Mouse (Mus musculus) left cerebral cortex, postnatal 14 days (tissue): Measurements from ENCODE around the gene 1700067K01Rik. TPM values are rescaled to one million over a fixed set of nuclear protein-coding genes. Genes with fewer than 3 reads are reported as not detected.

Experiments used
- DNase-seq, 2 experiments: peaks; one replicate each; pipeline ENCODE4 v3.0.0; 2021 to 2022; ENCODE audit warnings: low spot score in 2 of 2, mixed read lengths in 1 of 2
- intact Hi-C: fragments of 180-260 bp; cut with DNase I; formaldehyde crosslinking; loops from one replicate; pipeline ENCODE4 v1.15.1; 2025
- microRNA-seq, 2 experiments: library from miRNA; unstranded; fragments of <30 nt; microRNA quantifications; one replicate each; pipeline ENCODE4 v1.2.0; 2022
- total RNA-seq, 2 experiments: library from RNA; stranded (reverse); gene quantifications; 2 replicates each; pipeline ENCODE4 v1.2.3; 2021

Gene 1700067K01Rik
- total RNA-seq, 2 experiments from 2014 or later = 0.40 to 0.57 TPM

DNA sequence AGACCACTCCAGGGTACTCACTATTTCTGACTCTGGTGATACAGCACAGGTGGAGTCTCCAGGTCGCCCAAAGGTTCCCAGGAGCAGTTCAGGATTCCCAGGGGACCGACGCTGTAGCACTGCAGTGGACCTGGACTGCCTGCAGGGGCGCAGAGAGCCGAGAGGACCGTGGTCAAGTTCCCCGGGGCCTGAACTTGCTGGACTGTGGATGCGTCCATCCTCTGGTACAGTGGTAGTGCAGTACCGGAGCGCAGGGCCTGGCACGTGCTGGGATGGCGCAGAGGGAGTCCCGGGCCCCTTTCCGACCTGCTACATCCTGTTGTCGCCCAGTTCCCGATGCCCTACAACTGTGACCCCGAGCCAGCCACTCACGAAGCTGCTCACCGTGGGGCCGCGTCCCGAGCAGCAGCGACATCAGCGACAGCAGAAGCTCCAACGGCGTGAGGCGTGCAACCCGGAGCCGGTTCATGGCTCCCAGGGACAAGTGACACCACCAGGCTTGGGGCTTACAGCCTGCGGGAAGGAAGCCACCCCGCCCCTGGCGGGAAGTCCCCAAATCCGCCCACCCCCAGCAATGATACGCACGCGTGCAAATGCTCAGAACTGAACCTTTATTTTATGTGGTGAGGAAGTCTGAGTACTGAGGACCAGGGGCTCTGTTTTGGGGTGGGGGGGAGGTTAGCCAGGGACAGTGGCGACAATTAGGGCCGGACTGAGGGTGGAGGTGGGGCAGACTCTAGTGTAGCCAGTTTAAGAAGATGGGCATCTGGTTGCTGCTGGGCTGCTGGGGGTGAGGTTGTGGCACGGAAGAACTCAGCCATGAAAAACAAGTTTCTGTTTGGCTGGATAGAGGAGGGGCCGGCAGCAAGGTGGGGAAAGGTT is 41.0 kb downstream of the 1700067K01Rik start, which contains the start of gene Il27ra:
Gene Il27ra, minus strand, starts transcription at position 524 of the 882 bp plus-strand sequence.
- peak in 1 of 2 experiments; percentile 36 for DNase-seq
- intact Hi-C loops = no loop called here

DNA sequence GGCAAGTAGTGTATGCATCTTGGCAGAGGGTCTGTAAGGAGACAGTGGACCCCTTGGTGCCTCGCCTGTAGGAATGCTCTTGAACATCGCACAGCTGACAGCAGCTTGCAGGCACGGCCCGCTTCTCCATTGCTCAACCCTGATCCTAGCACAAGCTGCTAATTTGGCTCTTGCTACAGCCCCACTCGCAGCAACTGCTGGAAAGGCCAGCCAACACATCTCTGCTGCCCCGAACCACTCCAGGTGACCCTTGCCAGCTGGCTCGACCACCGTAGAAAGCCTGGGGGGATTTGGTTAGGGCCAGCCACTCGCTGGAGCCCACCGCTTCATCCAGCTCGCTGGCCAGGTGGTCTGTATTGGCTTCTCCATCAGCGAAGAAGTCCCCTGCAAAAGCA is 41.6 kb downstream of the 1700067K01Rik start:
- intact Hi-C loops = no loop called here
- no peak for DNase-seq

GRCm38 (mm10) chr8:84044103-84044502 is 42.8 kb downstream of the 1700067K01Rik start:
- intact Hi-C loops = no loop called here

DNA sequence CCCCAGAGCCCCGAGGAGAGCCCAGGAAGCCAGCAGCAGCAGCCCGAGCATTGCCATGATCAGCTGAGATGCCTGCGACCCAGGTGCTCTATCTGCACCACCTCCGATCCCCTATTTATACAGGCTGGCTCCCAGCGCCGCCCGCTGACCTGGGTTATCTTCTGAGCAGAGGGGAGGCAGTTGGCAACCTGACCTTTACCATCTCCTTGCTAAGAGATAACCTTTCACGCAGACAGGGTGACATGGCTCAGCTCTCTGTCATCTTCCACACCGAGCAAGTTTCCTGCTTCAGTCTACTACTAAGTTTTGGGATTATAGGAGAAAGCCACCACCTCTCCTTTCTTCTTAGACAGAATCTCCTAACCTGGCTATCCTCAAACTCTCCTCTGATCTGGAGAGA is 43.6 kb downstream of the 1700067K01Rik start, which contains the start of gene Rln3:
Gene Rln3, minus strand, starts transcription at position 101 of the 400 bp plus-strand sequence.
- DNase-seq = no peak
- intact Hi-C loops = no loop called here

More at GRCm38 (mm10) chr8:84044103-84044502, 42.8 kb downstream of the 1700067K01Rik start:
- DNase-seq = no peak

- DNase-seq = no peak
- intact Hi-C loops = no loop called here
These were observed 45.2 kb downstream of the 1700067K01Rik start for GRCm38 (mm10) chr8:84046505-84046904.

- intact Hi-C loops = no loop called here
- no peak for DNase-seq
These were observed 46.9 kb downstream of the 1700067K01Rik start for GRCm38 (mm10) chr8:84048171-84048570.

DNA sequence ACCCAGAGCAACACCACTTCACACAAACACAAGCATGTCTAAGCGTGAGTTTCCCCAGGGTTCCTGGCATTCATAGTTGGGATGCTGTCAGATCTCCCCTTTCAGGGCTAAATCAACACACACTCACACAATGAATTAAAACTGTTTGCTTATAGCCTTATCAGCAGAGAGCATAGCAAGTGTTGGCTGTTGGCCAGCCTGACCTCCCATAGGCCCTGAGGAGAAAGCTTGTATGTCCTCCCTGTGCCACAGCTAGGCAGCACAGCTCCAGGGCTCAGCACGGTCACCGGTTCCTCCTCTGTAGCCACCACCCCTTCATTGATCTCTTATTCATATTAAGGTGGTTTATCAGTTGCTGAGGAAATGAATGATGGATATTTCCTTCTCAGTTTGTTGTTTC is 51.4 kb downstream of the 1700067K01Rik start:
- intact Hi-C loops = no loop called here
- DNase-seq = no peak

GRCm38 (mm10) chr8:84053229-84053628 is 51.9 kb downstream of the 1700067K01Rik start:
- no peak for DNase-seq
- intact Hi-C loops = no loop called here

Small RNA genes within 50 kb of the gene (microRNA-seq; reads per million reads assigned to microRNA genes)
- gene Mir1199 (0.26 to 1.3 reads per million in 2 experiments), gene Mir8111 (3.0 to 5.0 reads per million in 2 experiments)

Other genes with a start within 250 kb of the 1700067K01Rik start
- 100 to 1,000 TPM; 457 to 482 TPM for gene Adgrl1, start 101.4 kb upstream of the 1700067K01Rik start, total RNA-seq
- under 1 TPM; 0.19 to 0.20 TPM for gene Gm10644, start 46.3 kb upstream of the 1700067K01Rik start, total RNA-seq
- under 1 TPM; 0.72 to 0.79 TPM for gene Asf1b, start 46.0 kb upstream of the 1700067K01Rik start, total RNA-seq
- 100 to 1,000 TPM; 268 to 280 TPM for gene Prkaca, start 28.5 kb upstream of the 1700067K01Rik start, total RNA-seq
- gene Samd1, start 3.8 kb upstream of the 1700067K01Rik start, total RNA-seq = 10 to 100 TPM; 51.3 to 52.0 TPM
- 1 to 10 TPM; 1.4 to 2.1 TPM for gene 2210011C24Rik, start 10.7 kb downstream of the 1700067K01Rik start, total RNA-seq
- gene Palm3, start 20.0 kb downstream of the 1700067K01Rik start, total RNA-seq = 1 to 10 TPM; 3.5 to 3.8 TPM
- gene Il27ra, start 41.1 kb downstream of the 1700067K01Rik start, total RNA-seq = 1 to 10 TPM in 1 of 2 experiments, under 1 TPM in 1; 0.63 to 1.4 TPM
- not detected for gene Rln3, start 43.5 kb downstream of the 1700067K01Rik start, total RNA-seq
- 1 to 10 TPM; 3.9 to 4.0 TPM for gene Gm10643, start 63.6 kb downstream of the 1700067K01Rik start, total RNA-seq
- gene Rfx1, start 65.3 kb downstream of the 1700067K01Rik start, total RNA-seq = 10 to 100 TPM; 18.5 to 21.1 TPM
- gene Dcaf15, start 103.3 kb downstream of the 1700067K01Rik start, total RNA-seq = 10 to 100 TPM; 21.2 to 21.5 TPM
- not detected for gene Podnl1, start 124.5 kb downstream of the 1700067K01Rik start, total RNA-seq
- 10 to 100 TPM; 56.4 to 58.3 TPM for gene Cc2d1a, start 146.4 kb downstream of the 1700067K01Rik start, total RNA-seq
- gene 4930432K21Rik, start 146.5 kb downstream of the 1700067K01Rik start, total RNA-seq = 1 to 10 TPM; 1.5 to 3.5 TPM
- 1 to 10 TPM; 2.7 to 4.6 TPM for gene Nanos3, start 183.7 kb downstream of the 1700067K01Rik start, total RNA-seq
- 10 to 100 TPM; 14.1 to 15.0 TPM for gene Zswim4, start 235.6 kb downstream of the 1700067K01Rik start, total RNA-seq
- 100 to 1,000 TPM; 140 to 144 TPM for gene D8Ertd738e, start 248.2 kb downstream of the 1700067K01Rik start, total RNA-seq